Mouse (Mus musculus) stomach, embryonic 15.5 days (tissue): ENCODE measurements around the gene Lactb. TPM values are rescaled to one million over a fixed set of nuclear protein-coding genes. Genes with fewer than 3 reads are reported as not detected.

ENCODE experiments used
- ATAC-seq: fragments of 200-750 bp; cut with Nextera tagmentation; 2 replicates; pipeline ENCODE4 v1.8.0; 2017; ENCODE audit warnings: low read depth, moderate number of reproducible peaks, moderate TSS enrichment; ENCODE audit not compliant: insufficient read depth, low FRiP score
- H3K27ac ChIP-seq: fragments of 300-500 bp; sonication (generic); 2 replicates; pipeline ENCODE4 v1.5.1; 2015; ENCODE audit warnings: mild to moderate bottlenecking, inconsistent platforms
- H3K27me3 ChIP-seq: fragments of 300-500 bp; sonication (generic); replicated peaks from 2 replicates; pipeline ENCODE4 v1.6.1; 2015; ENCODE audit warnings: inconsistent platforms
- H3K36me3 ChIP-seq: fragments of 300-500 bp; sonication (generic); 2 replicates; pipeline ENCODE4 v1.6.1; 2015; ENCODE audit warnings: inconsistent platforms
- H3K4me1 ChIP-seq: fragments of 300-500 bp; sonication (generic); 2 replicates; pipeline ENCODE4 v1.6.1; 2015; ENCODE audit warnings: inconsistent platforms
- H3K4me2 ChIP-seq: fragments of 300-500 bp; sonication (generic); 2 replicates; pipeline ENCODE4 v1.6.1; 2015; ENCODE audit warnings: mild to moderate bottlenecking, inconsistent platforms
- H3K4me3 ChIP-seq: fragments of 300-500 bp; sonication (generic); replicated peaks from 2 replicates; pipeline ENCODE4 v1.5.1; 2015; ENCODE audit warnings: inconsistent platforms
- H3K9ac ChIP-seq: fragments of 300-500 bp; sonication (generic); 2 replicates; pipeline ENCODE4 v1.6.1; 2015; ENCODE audit warnings: inconsistent platforms
- H3K9me3 ChIP-seq: fragments of 300-500 bp; sonication (generic); 2 replicates; pipeline ENCODE4 v1.6.1; 2016; ENCODE audit warnings: inconsistent platforms
- WGBS: fragments of 180-500 bp; shearing (Covaris S2); methylation state at CpG from one replicate; pipeline ENCODE4 v1.1.7; 2015; 5-methylcytosine and 5-hydroxymethylcytosine counted together
- polyA plus RNA-seq: library from polyadenylated mRNA; unstranded; fragments of >200 nt; fragmentation: Nextera tagmentation; extraction: Ambion mirVana; gene quantifications from 2 replicates; pipeline ENCODE4 v1.2.1, GENCODE M21; 2015

Gene Lactb
- polyA plus RNA-seq = 9.5 and 10.5 TPM in 2 replicates

DNA sequence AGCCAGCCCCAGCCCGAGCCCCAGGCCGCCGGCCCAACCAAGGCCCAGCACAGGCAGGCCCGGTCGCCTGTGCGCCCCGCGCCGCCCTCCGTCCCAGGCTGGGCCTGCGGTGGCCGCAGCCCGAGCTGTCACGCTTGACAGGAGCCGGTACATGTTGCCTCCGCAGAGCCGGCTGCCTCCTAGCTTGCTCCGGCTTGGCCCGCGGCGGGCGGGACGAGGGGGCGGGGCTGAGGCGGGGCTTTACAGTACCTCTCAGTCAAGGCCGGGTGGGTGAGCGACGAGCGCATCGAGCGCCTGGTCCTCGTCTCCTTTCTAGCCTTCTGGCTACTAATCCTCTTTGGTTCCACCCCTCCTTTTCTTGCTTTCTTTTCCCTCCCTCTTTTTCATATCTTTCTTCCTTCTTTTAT is at the start of gene Lactb:
TSS of gene Lactb (minus strand) at position 246 of the 407 bp plus-strand sequence.
- no peaks in the 10 kb centered on the region for H3K27me3 ChIP-seq
- peak within 1 kb of the TSS; percentile 88 for H3K27ac ChIP-seq
- H3K4me1 ChIP-seq = 0 out of 2 replicates have a peak, but pooled peaks cover 5% of the 10 kb centered on the region
- peak within 1 kb of the TSS; percentile 74 for H3K9ac ChIP-seq
- H3K36me3 ChIP-seq = 0 out of 2 replicates have a peak, but pooled peaks cover 2% of the 10 kb centered on the region
- H3K4me3 ChIP-seq = peak within 1 kb of the TSS; percentile 92
- H3K9me3 ChIP-seq = no peaks in the 10 kb centered on the region
- peak; percentile 98 for ATAC-seq
- H3K4me2 ChIP-seq = peak within 1 kb of the TSS; percentile 61
- WGBS = under 1% methylated on average over 32 of the region's 32 CpGs

DNA sequence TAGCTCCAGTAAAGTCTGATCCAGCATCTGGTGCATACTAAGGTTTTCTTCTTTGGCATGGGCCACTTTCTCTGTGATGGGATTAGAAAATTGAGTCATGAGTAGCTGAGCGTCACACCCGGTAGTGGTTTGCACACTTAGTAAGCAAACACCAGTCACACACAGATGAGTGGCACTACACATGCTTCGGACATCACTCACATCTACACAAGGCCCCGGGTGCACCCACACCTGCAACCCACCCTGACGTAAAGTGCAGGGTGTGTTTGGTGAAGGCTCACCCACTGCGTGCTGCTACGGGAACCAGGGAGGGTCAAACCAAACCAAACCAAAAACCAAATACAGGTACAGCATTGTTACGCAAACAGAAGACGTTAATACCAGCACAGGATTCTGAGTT is 48.1 kb upstream of the Lactb start:
- Histone ChIP-seq H3K36me3 (peaks cover 32% of the 10 kb centered on the region), H3K4me1 (no peaks in the 10 kb centered on the region), H3K27me3 (no peaks in the 10 kb centered on the region), H3K9ac (no peak overlapping the region), H3K4me3 (no peak overlapping the region), H3K4me2 (no peak overlapping the region), H3K9me3 (no peaks in the 10 kb centered on the region), H3K27ac (no peak overlapping the region)
- WGBS = 86% methylated on average over 9 of the region's 9 CpGs
- no peak for ATAC-seq

DNA sequence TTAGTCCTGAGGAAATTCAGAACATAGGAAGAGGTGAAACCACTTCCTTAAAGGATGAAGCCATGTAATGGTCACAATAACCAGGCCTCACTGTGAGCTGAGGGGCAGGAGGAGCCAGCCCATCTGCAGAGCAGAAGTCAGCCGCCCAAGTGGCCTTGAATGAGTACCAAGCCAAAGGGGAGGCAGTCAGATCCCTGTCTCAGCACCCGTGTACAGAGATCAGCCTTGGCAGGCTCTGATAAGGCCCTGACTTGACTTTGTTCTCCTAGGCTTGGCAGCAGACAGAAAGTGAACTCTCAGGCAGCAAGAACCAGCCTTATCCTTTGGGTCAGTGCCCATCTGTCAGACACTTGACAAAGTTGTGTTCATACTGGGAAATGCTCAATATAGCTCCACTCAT is 44.8 kb upstream of the Lactb start:
- Histone ChIP-seq H3K27me3 (no peaks in the 10 kb centered on the region), H3K4me1 (no peaks in the 10 kb centered on the region), H3K4me2 (no peak overlapping the region), H3K4me3 (no peak overlapping the region), H3K36me3 (peaks cover 13% of the 10 kb centered on the region; the same call in 1 of the 2 replicates), H3K9me3 (no peaks in the 10 kb centered on the region), H3K9ac (no peak overlapping the region), H3K27ac (0 out of 2 replicates have a peak overlapping the region, but pooled peaks have one; percentile 1)
- peak; percentile 54; the same call in 1 of the 2 replicates for ATAC-seq
- WGBS = 59% methylated on average over 2 of the region's 2 CpGs

DNA sequence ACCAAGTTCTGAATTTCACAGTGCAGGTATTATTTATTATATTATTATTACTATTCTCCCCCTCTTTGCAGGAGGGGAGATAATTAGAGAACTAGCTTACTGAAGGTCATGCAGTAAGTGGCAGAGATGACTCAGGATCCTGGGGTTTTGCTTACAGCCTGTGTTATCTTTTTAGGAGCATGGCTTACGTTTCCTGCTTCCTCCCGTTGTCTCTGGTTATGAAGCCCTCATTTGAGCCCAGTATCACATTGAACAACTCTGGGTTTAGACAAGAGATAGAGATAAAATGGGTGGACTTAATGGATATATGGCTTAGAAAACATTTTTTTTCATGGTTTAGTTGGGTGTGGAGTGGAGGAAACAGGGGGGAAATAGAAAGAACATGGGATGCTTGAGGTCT is 38.2 kb upstream of the Lactb start:
- Histone ChIP-seq H3K4me3 (no peak overlapping the region), H3K27ac (no peak overlapping the region), H3K4me2 (no peak overlapping the region), H3K4me1 (peaks cover 10% of the 10 kb centered on the region), H3K27me3 (no peaks in the 10 kb centered on the region), H3K9ac (no peak overlapping the region), H3K9me3 (no peaks in the 10 kb centered on the region), H3K36me3 (no peaks in the 10 kb centered on the region)
- WGBS = 51% methylated on average over 2 of the region's 2 CpGs
- ATAC-seq = no peak

DNA sequence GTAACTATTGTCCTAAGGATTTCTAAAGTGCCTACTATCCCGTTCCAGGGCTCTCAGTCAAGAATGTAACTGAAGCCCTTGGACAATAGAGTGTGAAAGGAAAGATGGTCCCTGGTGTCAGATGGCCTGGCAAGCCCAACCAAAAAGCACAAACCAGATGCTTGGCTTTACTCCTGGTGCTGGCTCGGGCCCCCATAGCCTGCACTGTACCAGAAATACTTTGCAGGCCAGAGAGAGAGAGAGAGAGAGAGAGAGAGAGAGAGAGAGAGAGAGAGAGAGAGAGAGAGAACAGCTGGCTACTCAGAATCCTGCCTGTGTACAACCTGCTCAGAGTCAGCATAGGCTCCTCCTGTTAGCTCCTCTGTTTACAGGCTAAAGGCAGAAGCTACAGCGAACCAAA is 37.2 kb upstream of the Lactb start:
- Histone ChIP-seq H3K4me3 (no peak overlapping the region), H3K27me3 (no peaks in the 10 kb centered on the region), H3K27ac (peak overlapping the region; percentile 22; the same call in 1 of the 2 replicates), H3K9me3 (no peaks in the 10 kb centered on the region), H3K9ac (no peak overlapping the region), H3K36me3 (no peaks in the 10 kb centered on the region), H3K4me2 (no peak overlapping the region), H3K4me1 (peaks cover 10% of the 10 kb centered on the region)
- ATAC-seq = peak; percentile 48; the same call in 1 of the 2 replicates
- WGBS = 21% methylated on average over 3 of the region's 3 CpGs

DNA sequence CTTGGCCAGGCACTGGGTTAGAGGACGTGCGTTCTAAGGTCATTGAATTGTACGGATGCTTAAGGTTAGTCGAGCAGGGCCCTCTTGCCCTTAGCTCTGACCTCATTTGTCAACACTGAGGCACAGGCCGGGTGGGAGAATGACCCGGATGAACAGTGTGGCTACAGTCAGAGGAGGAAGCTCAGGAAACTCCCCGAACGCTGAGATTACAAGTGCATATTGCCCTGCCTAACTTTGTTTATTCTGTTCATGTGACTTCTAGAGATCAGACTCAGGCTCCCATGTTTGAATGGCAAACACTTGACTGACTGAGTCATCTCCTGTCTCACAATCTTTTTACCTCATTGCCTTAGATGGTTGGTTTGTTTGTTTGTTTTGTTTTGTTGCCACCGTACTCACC is 36.2 kb upstream of the Lactb start:
- WGBS = 45% methylated on average over 9 of the region's 9 CpGs
- Histone ChIP-seq H3K27ac (no peak overlapping the region), H3K36me3 (no peaks in the 10 kb centered on the region), H3K27me3 (no peaks in the 10 kb centered on the region), H3K4me1 (peaks cover 10% of the 10 kb centered on the region), H3K9me3 (no peaks in the 10 kb centered on the region), H3K9ac (no peak overlapping the region), H3K4me3 (no peak overlapping the region), H3K4me2 (no peak overlapping the region)
- peak; percentile 70 for ATAC-seq

DNA sequence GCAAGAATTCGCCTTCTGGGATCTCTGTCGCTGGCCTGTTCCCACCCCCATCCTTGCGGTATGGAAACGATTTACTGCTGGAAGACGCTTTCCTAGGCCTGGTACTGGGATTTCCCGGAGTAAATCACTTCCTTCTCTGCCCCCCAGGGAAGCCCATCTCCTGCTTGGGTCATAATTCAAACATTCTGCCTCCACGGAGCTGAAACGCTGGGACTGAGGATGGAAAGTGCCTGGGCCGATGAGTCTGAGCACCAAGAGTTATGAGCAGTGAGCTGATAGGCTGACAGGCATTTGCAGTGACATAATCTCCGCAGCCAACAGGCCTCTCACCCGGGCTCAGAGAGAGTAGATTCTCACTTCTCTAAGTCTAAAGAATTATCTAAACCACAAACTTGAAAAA is 33.5 kb upstream of the Lactb start:
- Histone ChIP-seq H3K4me3 (no peak overlapping the region), H3K9me3 (no peaks in the 10 kb centered on the region), H3K36me3 (no peaks in the 10 kb centered on the region), H3K4me1 (peaks cover 10% of the 10 kb centered on the region), H3K27ac (no peak overlapping the region), H3K9ac (no peak overlapping the region), H3K27me3 (no peaks in the 10 kb centered on the region), H3K4me2 (no peak overlapping the region)
- ATAC-seq = no peak
- 33% methylated on average over 11 of the region's 11 CpGs for WGBS

DNA sequence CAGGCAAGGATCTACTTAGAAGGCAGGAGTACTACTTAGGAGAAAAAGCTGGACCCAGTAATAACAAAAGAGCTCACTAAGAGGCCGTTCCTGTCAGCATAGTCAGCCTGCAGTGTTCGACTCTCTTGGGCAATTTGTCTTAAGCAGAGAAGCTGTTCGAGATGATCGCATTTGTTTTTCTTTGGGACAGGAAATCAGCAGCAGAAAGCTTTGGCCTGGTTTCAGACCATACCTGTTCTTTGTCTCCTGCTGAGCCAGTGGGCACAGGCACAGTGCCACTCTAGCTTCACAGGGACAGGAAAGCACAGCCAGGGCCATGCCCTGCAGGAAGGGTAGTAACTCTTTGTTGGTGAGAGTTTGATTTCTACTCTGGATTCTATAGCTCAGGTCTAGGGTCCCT is 31.1 kb upstream of the Lactb start:
- H3K27ac ChIP-seq = no peak overlapping the region
- no peaks in the 10 kb centered on the region for H3K27me3 ChIP-seq
- H3K4me3 ChIP-seq = no peak overlapping the region
- H3K4me1 ChIP-seq = no peaks in the 10 kb centered on the region
- no peak overlapping the region for H3K9ac ChIP-seq
- 51% methylated on average over 4 of the region's 4 CpGs for WGBS
- no peaks in the 10 kb centered on the region for H3K9me3 ChIP-seq
- no peaks in the 10 kb centered on the region for H3K36me3 ChIP-seq
- H3K4me2 ChIP-seq = no peak overlapping the region
- ATAC-seq = no peak

DNA sequence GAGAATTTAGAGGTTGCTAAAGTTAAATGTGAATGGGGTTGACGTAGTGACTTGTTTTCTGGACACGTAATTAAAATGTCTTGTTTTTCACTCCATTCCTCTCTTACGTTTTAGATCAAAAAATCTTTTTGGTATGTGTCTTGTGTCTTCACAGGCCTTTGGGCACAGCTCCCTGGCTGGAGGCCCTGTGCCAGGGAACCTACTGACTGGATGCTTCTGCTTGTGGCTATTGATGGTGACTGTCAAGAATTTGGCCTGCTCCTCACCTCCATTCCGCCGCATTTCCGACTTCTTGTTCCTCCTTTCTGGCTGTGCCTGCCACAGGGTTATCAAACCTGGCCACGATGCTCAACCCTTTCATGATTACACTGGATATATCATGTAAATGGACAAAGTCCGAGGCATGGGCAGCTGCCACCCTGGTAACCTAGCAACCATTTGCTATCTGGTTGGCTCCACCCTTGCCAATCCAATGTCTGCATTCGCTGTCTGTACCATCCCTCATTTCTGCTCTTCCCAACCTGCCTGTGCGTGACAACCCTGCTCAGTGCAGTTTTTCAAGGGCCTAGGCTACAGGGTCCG is 30.0 kb upstream of the Lactb start:
- Histone ChIP-seq H3K27me3 (no peaks in the 10 kb centered on the region), H3K4me1 (no peaks in the 10 kb centered on the region), H3K4me3 (no peak overlapping the region), H3K9ac (no peak overlapping the region), H3K36me3 (no peaks in the 10 kb centered on the region), H3K9me3 (no peaks in the 10 kb centered on the region), H3K4me2 (no peak overlapping the region), H3K27ac (no peak overlapping the region)
- ATAC-seq = no peak
- WGBS = 77% methylated on average over 11 of the region's 11 CpGs

DNA sequence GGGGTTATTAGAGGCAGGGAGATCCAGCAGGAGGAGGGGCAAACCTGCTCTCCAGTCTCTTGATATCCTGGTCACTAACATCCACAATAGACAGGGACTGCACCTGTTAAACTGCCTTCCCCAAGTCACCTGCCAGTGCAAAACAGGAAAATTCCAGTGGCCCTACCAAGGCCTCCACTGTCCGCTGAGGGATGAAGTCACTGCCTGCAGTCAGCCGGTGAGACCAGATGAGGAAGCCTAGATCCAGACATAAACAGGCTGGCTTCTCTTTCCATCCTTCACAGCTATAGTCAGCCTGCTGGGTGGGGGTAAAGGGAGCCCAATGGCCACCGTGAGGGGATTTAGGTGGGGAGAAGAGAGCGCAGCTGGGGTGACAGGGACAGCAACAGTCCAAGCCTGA is 28.4 kb upstream of the Lactb start:
- H3K9me3 ChIP-seq = no peaks in the 10 kb centered on the region
- no peak overlapping the region for H3K4me3 ChIP-seq
- H3K4me2 ChIP-seq = no peak overlapping the region
- no peak overlapping the region for H3K9ac ChIP-seq
- no peaks in the 10 kb centered on the region for H3K4me1 ChIP-seq
- no peaks in the 10 kb centered on the region for H3K36me3 ChIP-seq
- no peaks in the 10 kb centered on the region for H3K27me3 ChIP-seq
- 54% methylated on average over 4 of the region's 4 CpGs for WGBS
- H3K27ac ChIP-seq = no peak overlapping the region
- ATAC-seq = no peak

DNA sequence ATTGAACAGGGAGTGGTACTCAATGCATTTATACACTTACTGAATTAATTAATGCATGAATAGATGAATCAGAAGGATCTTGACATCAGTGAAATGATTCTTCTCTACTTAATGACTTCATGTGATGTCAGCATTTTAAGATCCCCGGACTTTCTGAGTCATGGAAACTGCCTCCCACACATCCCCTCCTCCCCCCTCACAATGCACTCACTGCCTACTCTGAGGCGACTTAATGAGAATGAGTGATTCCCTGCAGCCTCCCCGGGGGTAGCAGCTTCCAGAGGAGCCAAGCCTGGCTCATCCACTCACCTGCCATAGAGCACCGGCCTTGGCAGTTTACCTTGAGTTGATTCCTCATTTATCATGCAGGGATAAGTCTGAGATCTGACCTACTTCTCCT is 27.9 kb upstream of the Lactb start:
- Histone ChIP-seq H3K4me1 (no peaks in the 10 kb centered on the region), H3K9me3 (no peaks in the 10 kb centered on the region), H3K4me3 (no peak overlapping the region), H3K9ac (no peak overlapping the region), H3K27ac (no peak overlapping the region), H3K36me3 (no peaks in the 10 kb centered on the region), H3K4me2 (no peak overlapping the region), H3K27me3 (no peaks in the 10 kb centered on the region)
- 28% methylated on average over 4 of the region's 4 CpGs for WGBS
- no peak for ATAC-seq

DNA sequence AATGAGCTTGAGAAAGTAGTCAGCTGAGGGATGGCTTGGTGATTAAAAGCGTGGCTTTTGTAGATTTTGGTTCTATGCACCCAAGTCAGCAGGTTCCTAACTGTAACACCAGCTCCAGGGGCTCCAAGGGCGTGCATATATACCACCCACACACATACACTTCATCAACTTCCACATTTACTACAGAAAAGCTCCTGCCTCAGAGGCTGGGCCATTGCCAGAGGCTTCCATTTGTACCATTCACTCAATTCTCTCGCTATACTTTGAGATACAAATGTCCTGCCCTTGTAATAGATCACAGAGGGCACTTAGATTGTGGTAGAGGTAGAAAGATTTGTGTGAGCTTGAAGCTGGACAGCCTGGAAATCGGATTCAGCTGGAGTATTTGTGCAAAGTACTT is 26.2 kb upstream of the Lactb start:
- H3K9ac ChIP-seq = no peak overlapping the region
- no peak overlapping the region for H3K4me2 ChIP-seq
- no peak overlapping the region for H3K27ac ChIP-seq
- no peaks in the 10 kb centered on the region for H3K4me1 ChIP-seq
- H3K4me3 ChIP-seq = no peak overlapping the region
- WGBS = 68% methylated on average over 4 of the region's 4 CpGs
- no peaks in the 10 kb centered on the region for H3K27me3 ChIP-seq
- ATAC-seq = no peak
- no peaks in the 10 kb centered on the region for H3K36me3 ChIP-seq
- H3K9me3 ChIP-seq = no peaks in the 10 kb centered on the region

DNA sequence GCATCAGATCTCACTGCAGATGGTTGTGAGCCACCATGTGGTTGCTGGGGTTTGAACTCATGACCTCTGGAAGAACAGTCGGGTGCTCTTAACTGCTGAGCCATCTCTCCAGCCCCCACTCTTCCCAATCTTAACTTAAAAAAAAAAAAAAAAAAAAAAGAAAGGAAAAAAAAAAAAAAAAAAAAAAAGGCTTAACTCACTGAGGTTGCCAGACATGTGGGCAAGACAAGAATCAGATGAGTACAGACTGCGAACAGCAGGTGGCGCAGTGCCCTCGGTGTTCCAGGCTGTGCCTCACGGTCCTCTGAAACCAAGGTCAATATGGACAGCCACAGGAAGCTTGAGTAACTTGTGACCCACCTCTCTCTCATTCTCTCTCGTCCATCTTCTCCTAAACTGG is 25.8 kb upstream of the Lactb start:
- Histone ChIP-seq H3K9me3 (no peaks in the 10 kb centered on the region), H3K4me3 (no peak overlapping the region), H3K4me1 (no peaks in the 10 kb centered on the region), H3K4me2 (no peak overlapping the region), H3K36me3 (no peaks in the 10 kb centered on the region), H3K27me3 (no peaks in the 10 kb centered on the region), H3K9ac (no peak overlapping the region), H3K27ac (no peak overlapping the region)
- ATAC-seq = peak; percentile 70; the same call in 1 of the 2 replicates
- 5% methylated on average over 6 of the region's 6 CpGs for WGBS
